Mouse (Mus musculus): Measurements from ENCODE around the gene Znrf2.
"Not testable (repeated sequence)": the region's sequence is repeated elsewhere in the genome, so short reads cannot be mapped to it uniquely, and the experiment has no call there.

Gene Znrf2

DNA sequence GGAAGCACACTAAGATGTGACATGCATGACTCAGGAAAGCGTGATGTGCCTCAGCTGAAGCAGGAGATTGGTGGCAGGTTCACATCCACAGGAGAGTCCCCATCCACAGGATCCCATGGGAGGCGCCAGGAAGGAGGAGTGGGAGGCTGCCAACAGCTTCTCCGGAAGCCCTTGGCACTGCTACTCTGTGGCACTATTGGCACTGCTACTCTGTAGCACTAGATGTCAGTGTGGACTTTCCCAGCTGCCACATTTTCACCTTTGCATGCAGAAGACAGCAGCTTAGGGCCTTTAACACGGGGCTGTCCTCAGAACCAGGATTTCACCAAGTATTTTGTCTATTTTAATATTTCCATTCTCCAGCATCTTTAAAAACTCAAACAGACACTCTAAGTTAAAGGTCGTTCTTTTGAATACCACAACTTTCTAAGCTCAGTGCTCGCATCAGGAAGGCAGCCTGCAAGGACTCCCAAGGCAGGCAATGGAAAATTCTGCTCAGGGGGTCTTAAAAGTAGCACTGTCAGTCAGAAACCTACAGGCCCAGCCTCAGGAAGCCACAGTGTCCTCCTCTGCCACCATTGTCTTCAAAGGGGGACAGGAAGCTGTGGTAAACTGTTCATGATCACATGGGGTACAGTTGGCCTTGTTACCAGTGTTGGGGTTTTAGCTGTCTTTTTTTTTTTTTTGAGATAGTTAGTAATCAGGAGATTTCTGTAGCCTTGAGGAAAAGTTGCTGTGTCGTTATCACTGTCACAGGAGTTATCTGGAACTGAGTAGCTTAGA, 7.0 kb upstream of the Znrf2 start:
- peak; percentile 69 for DNase-seq

DNA sequence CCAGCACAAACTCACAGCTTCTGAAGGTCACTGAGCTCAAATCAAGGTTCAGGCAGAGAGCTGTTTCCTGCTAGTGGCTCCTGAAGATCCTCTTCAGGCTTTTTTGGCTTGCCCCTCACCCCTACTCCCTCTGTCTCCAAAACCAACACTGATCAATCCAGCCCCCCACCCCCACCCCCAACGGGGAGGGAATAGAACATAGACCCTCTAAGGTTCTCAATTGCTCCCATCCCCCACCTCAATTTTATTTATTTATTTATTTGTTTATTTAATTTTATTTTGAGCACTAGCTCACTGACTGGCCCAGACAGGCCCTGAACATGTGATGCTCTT, 6.4 kb upstream of the Znrf2 start:
- DNase-seq: peak; percentile 50

DNA sequence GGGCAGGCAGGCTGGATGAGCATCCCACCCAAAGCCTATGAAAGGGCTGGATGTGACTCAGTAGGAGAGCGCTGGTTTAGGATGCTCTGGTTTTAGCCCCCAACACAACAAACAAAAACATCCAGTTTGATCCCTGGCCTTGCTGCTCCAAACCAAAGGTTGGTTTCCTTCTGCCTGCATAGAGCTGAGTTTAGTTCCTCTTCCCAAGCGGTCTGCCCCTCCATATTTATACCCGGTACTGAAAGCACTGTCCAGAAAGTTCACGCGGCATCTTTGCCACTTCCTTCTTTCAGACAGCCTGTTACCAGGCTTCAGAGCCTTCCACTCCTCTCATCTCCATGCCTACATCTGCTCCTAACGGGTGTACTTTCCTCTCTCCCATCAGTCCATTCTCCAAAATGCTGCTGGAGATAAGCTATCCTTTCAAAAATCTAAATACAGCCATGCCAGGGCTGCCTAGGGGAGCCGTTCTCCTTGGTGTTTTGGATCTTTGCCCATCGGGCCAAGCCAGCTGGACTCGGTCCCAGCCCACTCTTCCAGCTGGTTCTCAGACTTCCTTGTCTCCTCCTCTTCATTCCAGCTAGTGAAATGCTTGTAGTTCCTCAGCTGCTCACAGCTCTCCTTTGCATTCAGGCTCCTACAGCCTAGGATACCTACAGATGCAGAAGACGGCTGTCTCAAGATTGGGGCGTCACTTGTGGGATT, 5.0 kb upstream of the Znrf2 start:
- no peak for DNase-seq

DNA sequence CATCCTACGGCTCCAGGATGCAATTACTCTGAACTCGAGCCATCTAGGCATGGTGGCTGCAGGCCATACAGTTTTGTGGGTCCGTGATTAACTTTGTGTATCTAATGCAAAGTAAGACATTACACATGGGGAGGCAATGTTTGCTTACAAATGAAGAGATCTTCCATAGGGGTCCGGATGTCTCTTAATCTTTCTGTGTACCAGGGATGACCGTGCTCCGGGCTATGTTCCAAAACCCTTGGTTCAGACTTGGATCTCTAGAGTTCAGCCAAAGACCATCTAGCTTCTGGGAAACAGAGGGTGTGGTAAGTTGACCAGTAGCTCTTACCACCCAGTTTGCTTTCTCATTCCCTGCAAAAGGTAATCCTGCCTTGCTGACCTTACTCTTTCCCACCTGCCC, 4.4 kb upstream of the Znrf2 start:
- DNase-seq: no peak

DNA sequence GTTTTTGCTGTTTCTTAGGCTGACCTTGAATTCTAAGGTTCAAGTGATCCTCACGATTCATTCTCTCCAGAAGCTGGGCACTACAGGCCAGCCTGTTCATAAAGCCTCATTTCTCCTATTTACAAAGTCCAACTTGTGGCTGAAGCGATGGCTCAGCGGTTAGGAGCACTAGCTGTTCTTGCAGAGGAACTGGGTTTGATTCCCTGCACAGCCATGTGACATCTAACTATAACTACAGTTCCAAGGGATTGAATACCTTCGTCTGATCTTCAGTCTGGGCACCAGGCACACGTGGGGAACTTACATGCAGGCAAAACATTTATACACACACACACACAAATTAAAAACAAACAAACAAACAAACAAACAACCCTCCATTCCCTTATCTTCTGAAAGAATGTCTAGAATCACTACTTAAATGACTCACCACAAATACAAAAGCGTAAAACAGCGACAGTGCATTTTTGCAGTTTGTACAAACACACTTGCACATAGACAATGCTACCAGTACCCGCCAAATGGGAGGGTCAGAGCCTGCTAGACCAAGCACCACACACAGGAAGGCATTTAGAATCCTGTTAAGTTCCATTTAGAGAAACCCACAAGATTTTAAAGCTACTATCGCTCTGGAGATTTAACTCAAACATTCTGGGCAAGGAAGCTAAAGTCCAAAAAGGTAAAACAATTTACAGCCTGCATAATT, 1.1 kb upstream of the Znrf2 start:
- no peak for DNase-seq

DNA sequence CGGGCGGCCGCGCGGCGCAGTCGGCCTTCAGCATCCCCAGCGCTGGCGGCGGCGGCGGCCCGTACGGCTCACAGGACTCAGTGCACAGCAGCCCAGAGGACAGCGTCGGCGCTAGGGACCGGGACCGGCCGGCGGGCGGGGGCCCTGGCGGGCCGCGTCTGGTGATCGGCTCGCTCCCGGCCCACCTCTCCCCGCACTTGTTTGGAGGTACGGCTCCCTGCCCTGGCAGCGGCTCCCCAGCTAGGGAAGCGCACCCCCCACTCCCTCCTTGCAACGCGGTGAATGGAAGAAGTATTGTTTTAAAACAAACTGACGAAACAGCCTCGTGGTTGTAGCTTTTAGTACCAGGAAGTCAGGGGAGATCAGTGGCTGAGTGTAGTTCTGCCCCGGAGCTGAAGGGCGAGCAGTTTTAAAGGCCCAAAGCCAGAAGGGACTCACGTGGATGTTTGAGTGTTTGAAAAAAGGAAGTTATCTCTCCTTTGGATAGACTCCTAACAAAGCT, 601 bp downstream of the Znrf2 start:
- peak; percentile 74 for DNase-seq

DNA sequence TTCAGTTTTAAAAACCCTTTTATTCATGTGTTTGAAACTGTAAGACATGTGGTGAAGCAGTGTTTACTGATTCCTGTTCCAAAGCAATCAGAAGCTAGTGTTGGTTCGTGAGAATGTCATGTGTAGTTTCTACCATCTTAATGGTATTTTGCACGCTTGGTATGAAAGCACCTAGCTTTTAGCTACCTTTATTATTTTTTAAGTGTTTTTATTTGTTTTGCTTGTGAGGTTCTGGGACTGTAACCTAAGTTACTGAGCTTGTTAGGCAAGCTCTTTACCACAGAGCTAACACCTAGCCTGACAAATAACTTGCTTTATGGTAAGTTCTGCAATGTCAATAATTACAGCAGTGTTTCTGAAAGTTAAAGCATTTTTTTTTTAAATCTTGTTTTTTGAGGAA, 1.7 kb downstream of the Znrf2 start:
- no peak for DNase-seq

DNA sequence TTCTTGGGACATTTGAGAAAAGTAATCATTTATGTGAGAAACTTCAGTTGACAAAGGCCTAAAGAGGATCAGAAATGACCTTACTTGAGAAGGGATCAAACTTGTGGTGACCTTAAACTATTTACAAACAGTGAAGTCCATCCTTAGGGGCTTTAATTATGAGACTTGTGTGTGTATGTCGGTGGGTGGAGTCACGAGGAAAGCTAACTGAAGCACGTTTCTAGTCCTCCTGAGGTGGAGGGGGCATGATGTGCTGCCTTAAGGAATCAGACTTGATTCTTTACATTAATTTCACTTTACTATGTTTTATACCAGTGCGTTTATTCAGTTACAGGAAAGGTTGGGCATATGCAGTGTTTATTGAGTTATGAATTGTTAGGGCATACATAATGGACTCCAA, 2.6 kb downstream of the Znrf2 start:
- no peak for DNase-seq

DNA sequence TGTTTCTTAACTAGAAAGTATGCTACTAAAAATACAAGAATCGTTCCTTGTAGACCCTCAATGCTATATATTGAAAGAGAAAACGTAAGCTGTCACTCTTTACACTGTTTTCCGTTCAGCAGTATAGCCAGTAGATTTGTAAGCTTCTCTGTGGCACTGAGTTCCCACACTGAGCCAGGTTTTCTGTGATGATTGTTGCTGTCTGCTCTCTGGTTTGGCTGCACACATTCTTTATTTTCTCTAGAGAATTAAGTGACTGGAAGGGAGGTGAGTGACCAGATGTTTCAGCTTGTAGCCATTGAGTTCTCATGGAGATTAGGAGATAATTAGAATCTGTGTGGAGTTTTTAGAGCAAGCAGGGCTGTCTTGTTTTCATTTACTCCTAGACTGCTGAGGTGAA, 3.0 kb downstream of the Znrf2 start:
- no peak for DNase-seq

DNA sequence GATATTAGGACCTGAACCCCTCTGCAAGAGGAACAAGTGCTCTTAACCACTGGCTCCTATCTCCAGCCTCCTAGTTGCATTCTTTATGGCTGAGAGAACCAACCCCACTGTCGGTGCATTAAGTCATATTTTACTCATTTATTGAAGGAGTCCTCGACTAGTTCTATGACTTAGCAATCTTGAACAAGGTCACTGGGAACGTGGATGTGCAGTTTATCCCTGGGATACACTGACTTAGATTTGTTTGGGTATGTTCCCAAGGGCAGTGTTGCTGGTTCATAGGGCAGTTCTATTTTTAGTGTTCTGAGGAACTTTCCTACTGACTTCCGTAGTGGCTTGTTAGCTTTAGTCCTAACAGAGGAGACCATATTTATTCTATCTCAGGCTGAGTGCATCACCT, 5.6 kb downstream of the Znrf2 start:
- DNase-seq: no peak

DNA sequence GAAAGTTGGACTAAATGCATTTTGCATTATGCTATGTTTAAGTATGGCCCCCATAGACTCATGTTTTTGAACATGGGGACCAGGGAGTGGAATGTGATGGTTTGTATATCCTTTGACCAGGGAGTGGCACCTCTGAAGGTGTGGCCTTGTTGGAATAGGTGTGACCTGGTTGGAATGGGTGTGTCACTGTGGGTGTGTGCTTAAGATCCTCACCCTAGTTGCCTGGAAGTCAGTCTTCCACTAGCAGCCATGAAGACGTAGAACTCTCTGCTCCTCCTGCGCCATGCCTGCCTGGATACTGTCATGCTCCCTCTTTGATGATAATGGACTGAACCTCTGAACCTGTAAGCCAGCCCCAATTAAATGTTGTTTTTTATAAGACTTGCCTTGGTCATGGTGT, 7.8 kb downstream of the Znrf2 start:
- not testable (repeated sequence) for DNase-seq

DNA sequence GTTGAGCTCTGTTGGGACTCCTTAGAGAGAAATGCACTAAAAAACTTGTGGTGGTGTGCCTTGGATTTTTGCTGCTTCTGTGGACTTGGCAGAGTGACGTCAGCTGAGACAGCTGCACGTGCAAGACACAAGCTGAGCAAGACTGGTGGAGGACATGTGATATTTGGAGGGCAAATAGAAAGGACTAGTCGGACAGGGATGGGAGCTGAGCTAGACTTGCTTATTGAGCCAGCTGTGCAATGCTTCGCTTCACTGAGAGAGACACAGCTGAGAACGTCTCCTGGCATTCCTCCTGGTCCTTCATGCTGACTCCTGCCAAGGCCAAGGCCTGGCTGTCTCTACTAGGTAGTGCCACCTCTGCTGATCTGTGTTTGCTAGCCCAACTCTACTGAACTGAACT, 10.8 kb downstream of the Znrf2 start:
- DNase-seq: no peak

DNA sequence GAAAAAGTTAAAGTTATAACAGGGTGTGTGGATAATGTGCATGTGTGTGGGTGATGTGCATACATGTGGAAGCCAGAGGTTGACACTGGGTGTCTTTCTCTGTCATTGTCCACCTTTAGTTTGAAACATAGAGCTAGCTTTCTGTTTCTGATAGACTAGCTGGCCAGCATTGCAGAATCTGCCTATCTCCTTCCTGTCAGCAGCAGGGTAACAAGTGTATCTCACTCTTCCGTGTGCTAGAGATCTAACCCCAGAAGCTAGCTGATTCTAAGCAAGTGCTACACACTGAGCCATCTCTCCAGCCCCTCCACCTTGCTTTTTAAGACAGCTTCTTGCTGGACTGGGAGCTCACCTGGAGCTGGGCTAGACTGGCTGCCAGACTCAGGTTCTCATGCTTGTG, 11.6 kb downstream of the Znrf2 start:
- no peak for DNase-seq

DNA sequence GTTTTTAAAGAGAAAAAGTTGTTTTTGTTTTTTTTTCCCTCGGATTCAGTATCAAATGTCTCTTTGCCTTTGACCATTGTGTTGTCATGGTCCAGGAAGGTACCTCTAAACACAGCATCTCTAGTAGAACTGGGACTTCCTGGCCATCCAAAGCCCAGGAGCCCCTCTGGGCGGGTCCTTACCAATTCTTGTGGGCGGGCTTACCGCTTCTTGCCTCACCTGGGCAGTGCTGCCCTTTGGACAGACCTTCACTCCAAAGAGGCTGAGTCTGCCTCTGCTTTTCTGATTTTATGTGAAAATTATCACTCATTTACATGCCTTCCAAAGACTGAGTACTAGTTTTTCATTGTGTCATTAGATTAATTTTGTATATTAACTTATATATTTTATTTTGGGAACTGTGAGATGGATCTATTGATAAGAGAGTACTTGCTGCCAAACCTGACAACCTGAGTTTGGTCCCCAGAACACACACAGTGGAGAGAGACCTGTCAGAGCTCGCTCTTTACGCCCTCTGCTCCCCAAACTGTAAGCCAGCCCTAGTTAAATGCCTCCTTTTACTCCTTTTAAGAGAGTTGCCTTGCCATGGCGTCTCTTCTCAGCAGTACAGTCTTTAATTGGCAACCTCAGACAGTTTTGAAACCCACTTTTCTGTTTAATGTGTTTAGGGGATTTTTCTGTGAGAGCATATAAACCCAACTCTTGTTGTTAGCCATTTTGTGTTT, 13.5 kb downstream of the Znrf2 start:
- DNase-seq: no peak

DNA sequence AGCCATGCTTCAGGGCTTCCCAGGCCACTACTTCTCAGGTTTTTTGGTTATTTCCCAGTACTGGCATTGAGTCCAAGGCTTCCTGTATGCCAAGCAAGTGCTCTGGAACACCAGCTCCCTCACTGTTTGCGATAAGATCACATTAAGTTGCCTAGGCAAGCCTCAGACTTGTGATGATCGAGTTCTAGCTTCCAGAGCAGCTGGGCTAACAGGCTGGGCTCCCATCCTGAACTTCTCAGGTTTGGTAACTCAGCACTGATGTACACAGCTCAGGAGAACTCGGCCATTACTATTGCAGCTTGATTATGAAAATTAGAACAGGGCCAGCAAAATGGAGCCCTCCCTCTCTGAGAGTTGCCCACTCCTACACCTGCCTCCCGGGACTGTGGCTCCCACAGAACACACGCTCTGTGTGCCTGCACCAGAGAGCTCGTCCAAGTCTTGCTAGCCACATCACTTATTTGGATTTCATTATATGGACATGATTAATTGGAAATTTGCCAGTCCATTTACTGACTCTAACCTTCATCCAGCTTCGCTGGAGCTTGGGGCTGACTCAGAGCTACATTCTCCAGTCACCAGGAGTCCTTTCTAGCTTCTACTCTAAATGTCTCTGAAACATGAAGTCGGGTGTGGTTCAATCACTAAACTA, 14.5 kb downstream of the Znrf2 start:
- DNase-seq: no peak

DNA sequence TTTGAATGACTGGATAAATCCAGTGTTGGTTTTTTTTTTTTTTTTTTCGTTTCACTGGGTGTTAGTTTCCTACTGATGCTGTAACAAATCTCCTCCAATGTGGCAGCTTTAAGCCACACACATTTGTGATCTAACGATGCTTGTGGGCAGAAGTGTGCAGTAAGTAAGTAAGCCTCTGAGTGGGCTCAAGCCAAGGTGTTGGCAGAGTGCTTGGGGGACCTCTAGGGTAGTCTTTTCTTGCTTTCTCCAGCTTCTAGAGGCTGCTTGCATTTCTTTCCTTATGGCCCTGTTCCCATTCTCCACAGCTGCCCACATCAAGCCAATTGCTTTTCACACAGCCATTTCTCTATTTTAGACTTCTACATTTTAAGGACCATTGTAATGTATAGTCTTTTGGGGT, 16.7 kb downstream of the Znrf2 start:
- no peak for DNase-seq

DNA sequence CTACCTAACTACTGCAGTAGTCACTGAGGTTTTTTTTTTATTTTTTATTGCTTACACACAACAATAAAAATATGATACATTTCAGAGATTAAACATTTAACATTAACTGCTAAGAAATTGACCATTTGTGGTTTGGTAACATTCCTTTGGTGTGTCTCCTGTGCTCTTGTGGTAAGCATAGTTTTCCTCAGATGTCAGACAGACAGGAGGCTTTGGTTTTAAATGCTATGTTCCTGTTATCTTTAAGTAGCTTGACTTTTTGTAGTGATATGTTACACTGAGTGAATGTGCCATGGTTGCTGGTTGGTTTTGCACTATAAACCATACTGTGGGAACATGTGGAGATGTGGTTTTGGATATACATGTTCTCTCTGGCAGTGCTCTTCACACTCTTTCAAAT, 19.9 kb downstream of the Znrf2 start:
- no peak for DNase-seq

DNA sequence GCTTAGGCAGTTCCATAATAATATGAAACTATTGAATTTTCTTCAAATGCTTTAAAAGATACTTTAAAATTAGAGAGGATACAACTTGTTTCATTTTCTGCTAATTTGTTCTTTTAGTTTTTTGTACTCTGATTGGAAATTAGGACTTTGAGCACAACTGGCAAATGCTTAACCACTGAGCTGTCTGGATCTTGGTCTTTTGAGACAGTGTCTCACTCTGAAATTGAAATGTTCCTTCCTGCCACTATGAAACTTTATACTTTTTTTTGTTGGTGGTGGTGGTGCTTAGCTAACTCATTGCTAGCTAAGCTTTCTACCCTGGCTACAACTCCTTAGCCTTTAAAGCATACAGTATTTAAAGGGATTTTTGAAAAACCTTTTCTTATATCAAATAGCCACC, 24.7 kb downstream of the Znrf2 start:
- no peak for DNase-seq

DNA sequence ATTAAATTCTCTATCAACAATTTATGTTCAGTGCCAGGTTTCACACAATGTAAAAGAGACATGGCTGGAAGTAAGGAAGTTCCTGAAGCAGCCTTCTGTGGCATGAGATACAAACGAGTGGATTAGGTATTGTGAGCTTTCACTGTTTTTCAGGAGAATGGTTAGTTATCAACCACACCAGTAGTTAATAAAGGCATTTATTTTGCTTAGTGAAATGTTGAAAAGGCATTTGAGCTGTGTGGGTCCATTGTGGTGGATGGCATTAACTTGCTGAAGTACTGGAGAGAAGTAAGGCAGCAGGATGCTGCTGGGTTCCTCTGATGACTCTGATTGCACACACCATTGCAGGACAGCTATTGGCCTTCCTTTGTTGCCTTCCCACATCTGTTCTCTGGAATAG, 25.3 kb downstream of the Znrf2 start:
- no peak for DNase-seq

DNA sequence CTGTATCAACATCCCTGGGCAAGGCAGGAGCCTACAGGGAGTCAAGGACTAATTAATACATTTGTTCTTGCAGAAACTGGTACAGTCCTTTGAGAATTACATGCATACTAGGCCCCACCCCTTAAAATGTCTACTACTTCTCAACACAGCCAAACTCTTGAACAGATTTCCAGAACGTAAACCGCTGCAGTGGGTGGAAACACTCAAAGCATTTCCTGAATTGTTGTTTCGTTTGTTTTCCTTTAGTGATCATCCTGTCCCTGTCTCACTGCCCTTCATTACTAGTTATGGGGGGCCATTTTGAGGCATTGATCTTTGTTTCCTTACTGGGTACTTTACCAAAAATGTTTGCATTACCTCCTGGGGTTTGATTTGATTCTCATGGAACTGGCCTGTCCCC, 31.8 kb downstream of the Znrf2 start:
- no peak for DNase-seq

DNA sequence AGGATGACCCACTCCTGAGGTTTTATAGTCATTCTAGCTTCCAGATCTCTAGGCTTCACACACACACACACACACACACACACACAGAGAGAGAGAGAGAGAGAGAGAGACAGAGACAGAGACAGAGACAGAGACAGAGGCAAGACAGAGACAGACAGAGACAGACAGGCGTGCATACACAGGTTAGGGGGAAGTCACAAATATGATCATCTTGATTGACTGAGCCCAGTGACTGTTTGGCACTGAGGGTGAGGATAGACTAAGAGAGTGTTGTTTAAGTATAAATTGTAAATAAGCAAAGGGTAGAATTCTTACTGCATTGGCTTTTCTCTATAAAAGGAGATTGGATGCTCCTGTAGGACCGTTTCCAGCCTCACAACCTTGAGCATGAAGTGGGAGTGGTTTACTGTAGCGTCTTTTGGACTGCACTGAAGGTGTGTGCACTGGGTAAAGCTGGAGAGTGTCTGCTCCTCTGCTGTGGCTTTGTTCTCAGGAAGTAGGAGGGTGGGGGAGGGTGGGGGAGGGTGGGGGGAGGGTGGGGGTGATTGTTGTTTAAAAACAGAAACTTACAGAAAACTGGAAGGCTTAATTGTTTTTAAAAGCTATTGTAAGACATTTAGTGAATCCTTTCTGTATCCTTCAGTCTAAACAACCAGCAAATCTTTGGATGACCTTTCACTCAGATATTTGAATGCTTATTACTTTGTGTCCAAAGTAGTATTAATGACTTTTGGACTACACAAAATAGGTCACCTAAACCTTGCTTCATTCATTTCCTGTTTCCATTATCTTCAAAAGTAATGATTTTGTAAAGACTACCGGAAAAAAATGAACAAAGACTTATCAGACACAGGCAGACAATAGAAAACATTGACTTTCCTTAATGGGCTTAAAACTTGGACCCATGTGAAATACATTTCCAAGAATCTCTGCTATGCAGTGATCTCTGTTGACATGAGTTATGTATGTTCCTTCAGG, 32.8 kb downstream of the Znrf2 start:
- peak; percentile 54 for DNase-seq

DNA sequence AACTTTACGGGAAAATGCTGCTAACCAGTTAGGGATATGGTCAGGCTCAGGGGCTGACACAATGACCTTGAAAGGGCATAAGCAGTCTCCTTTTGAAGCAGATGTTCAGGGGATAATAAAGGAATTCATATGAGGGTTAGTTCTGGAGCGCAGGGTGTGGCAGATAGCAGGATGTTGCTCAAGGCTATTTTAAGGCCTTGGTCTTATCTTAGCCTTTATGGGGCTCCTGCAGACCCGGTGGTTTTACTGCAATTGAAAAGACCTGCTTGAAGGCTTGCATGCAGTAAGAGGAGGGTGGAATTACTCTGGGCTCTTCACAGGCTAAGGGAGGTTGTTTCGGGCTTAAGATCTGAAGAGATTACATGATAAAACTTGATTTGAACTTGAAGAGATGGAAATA, 35.1 kb downstream of the Znrf2 start:
- no peak for DNase-seq

Data from thymus, postnatal 14 days (tissue).